Mouse (Mus musculus): ENCODE results near the gene Top1.
A peak's percentile ranks its signal among the peaks of the same experiment; 100 is the strongest.
"Not testable (repeated sequence)": the region's sequence is repeated elsewhere in the genome, so short reads cannot be mapped to it uniquely, and the experiment has no call there.

Top1 gene

DNA sequence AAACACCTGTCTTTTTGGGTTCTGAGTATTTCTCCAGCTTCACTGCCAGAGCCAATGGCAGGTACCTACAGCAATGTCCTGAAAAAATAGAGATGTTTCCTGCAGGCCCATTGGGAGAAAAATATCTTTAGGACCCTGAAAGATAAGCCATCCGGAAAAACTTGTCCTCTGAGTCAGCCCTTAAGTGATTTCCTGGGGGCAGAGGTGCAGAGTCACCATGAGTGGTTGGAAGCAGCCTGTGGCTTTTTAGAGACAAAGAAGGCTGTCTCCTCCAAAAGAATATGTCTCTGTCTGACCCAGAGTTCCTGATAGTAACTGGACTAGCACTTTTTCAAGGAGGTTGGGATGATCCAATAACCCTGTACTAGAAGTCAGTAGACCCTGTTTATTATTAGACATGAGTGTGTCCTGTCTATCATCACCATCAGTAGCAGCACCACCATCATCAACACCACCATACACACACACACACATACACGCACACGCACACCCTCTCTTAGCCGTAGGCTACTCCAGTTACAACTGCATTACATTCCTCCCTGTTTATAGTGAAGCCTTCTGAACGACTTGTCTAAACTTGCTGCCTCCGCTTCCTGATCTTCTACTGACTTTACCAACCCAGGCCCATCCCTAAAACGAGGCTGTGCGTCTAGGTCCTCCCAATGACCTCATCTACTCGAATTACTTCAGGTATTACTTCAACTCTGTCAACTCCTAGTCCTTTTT lies 14.7 kb upstream of the Top1 start:
- DNase-seq = no peak

GRCm38 (mm10) chr2:160639911-160640717 lies 5.6 kb upstream of the Top1 start:
- DNase-seq = no peak

DNA sequence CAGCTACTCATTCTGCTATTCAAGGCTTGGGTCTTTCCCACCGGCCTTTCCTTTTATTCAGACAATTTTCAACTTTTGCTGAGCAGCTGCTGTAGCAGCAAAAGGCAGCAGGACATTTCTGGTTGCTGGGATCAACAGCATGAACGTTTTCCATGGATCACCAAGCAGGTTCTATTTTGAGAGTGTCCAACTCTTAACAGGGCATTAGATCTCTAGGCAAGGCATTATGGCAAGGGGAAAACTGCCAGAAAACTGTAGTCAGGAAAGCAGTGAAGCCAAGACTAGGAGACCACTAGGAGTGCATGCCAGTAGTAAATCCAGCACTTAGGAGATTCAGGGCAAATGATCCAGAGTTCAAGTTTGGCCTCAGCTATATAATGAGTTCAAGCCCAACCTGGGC lies 4.5 kb upstream of the Top1 start:
- no peak for DNase-seq

GRCm38 (mm10) chr2:160646144-160646844 lies 606 bp downstream of the Top1 start:
- peak; percentile 74 to 82 for DNase-seq

GRCm38 (mm10) chr2:160646845-160647178 lies 1.1 kb downstream of the Top1 start:
- DNase-seq = no peak

- DNase-seq = no peak
Observed at GRCm38 (mm10) chr2:160648097-160648496, 2.4 kb downstream of the Top1 start.

DNA sequence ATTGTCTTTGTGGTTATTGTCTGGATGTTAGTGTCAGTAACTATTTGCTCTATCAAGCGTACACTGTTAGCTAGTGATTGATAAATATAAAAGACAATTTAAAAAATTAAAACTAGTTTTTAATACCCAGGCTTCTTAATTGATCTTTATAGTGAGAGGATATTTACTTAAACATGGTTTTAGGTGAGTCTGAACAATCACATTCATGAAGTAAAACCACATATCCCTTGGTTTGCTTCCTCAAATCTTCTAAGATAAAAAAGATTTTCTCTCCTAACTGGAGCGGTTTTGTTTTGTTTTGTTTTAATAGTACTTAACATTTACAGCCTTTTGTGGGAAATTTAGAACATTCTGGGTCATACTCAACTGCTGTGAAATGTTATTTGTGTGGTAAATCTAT lies 3.4 kb downstream of the Top1 start:
- DNase-seq = no peak

DNA sequence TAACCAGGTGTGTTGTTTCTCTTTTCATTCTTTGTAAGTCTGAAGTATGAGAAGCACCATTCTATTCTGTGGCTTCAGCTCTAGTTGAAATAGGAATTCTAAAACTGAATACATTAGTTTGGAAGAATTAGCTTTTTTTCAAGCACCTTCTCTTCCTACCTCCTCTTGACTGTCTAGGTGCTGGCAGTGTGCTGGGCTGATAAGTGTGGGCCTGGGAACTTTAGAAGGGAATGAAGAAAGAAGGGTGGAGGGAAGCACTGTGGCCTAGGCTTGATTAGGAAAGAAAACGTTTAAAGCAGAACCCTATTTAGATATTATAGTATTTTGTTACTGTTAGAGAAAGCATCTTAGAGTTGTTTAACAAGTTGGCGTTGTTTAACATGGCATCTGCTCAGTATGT lies 5.5 kb downstream of the Top1 start:
- DNase-seq = no peak

DNA sequence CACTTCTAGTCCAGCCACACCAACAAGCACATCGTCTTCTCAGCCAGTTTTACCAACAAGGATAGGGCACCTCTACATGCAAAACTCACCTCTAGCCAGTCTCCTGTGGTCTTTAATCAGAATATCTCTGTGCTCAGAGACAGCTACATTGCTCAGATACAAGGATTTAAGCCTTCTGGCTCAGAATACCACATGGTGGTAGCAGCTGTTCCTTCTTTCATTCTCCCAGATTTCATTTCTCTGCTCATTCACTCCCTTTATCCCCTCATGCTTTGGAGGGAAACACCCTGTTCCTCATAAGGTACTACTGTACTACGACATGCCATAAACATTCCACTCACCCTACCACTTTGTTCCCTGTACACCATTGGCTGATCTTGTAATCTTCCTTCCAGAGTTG lies 7.5 kb downstream of the Top1 start:
- DNase-seq = no peak

- no peak for DNase-seq
Observed at GRCm38 (mm10) chr2:160655561-160655960, 9.9 kb downstream of the Top1 start.

DNA sequence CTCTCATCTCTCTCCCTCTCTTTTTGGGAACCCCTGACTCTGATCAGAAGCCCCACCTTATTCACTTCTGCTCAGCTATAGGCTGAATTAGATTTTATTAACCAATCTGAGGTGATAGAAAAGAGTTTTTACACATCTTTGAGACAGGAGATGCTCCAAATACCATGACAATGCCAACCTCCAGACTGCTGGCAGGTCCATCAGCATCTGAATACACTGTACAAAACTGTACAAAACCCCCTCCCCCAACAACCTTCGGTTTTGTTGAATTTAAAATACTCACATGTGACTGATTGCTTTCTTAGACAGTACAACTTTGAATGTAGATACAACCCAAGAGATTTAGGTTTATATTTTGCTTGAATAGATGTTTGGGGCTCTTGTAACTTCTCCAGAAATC lies 10.5 kb downstream of the Top1 start:
- no peak for DNase-seq

DNA sequence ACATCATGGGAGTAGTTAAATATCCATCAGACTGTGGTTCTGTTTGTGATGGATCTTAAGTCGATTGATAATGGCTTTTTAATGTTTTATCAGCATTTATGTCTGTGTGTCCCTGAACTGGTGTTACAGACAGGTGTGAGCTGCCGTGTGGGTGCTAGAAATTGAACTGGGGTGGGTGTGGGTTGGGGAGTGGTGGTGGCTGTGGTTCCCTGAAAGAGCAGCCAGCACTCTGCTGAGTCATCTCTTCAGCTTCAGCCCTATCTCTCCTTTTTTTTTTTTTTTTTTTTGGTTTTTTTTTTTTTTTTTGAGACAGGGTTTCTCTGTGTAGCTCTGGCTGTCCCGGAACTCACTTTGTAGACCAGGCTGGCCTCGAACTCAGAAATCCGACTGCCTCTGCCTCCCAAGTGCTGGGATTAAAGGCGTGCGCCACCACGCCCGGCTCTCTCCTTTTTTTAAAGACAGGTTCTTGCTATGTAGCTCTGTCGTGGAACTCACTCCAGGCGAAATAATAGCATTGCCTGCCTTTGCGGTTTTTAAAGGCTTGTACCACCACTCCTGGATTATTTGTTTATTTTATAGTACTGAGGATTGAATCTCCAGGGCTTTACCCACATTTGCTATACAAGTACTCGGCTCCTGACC lies 12.2 kb downstream of the Top1 start:
- no peak for DNase-seq

- DNase-seq = no peak
Observed at GRCm38 (mm10) chr2:160658811-160659210, 13.1 kb downstream of the Top1 start.

GRCm38 (mm10) chr2:160664421-160664820 lies 18.7 kb downstream of the Top1 start:
- DNase-seq = no peak

DNA sequence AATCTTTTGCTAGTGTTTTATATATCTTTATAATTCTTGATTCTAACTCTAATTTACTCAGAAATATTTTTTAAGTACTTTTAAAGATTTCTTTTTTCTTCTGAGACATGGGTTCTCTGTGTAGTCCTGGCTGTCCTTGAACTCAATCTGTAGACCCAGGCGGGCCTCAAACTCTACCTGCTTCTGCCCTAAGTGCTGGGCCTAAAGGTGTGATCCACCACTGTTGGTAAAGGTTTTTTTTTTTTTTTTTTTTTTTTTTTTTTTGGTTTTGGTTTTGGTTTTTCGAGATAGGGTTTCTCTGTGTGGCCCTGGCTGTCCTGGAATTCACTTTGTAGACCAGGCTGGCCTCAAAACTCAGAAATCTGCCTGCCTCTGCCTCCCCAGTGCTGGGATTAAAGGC lies 19.3 kb downstream of the Top1 start:
- DNase-seq = not testable (repeated sequence)

GRCm38 (mm10) chr2:160667259-160667658 lies 21.6 kb downstream of the Top1 start:
- DNase-seq = no peak

GRCm38 (mm10) chr2:160700271-160700670 lies 54.6 kb downstream of the Top1 start:
- DNase-seq = peak; percentile 13 to 27

GRCm38 (mm10) chr2:160701603-160702002 lies 55.9 kb downstream of the Top1 start:
- no peak for DNase-seq

GRCm38 (mm10) chr2:160702824-160703223 lies 57.1 kb downstream of the Top1 start:
- DNase-seq = no peak

DNA sequence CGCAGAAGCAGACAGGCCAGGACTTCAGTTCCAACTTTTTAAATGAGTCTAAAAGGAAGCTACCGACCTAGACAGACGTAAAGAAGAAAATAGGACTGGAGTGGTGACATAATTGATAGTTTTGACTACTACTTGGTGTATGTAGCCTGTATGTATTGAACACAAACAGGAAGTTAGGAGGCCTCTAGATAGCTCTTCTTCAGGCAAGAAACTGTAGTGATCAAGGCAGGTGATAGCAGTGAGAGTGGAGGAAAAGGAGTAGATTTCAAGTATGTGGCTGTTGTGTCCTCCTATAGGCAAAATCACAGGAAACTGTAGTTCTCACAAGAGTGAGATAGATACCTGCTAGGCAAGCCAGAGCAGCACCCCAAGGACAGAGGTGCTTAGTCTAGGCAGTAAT lies 62.0 kb downstream of the Top1 start:
- DNase-seq = no peak

- no peak for DNase-seq
Observed at GRCm38 (mm10) chr2:160715463-160716030, 69.9 kb downstream of the Top1 start.

DNA sequence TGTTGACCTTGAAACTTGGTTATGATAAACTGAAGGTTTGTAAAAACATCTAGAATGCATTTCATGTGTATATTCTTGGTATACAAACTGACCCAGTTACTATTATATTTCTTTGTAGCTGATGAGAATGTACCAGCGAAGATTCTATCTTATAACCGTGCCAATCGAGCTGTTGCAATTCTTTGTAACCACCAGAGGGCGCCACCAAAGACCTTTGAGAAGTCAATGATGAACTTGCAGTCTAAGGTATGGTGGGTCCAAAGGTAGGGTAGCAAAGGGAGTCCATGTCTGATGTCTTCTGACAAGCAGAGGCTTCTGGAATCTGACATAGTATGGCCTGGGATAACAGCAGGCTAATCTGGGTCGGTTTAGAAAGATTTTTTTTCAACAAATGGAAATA lies 71.6 kb downstream of the Top1 start:
- peak; percentile 64 to 67 for DNase-seq

GRCm38 (mm10) chr2:160718811-160719210 lies 73.1 kb downstream of the Top1 start:
- no peak for DNase-seq
